Mouse (Mus musculus) liver, embryonic 15.5 days (tissue): ENCODE measurements around the gene Dido1. TPM values are rescaled to one million over a fixed set of nuclear protein-coding genes. Genes with fewer than 3 reads are reported as not detected.

Experiments used
- ATAC-seq: fragments of 200-750 bp; cut with Nextera tagmentation; 2 replicates; pipeline ENCODE4 v1.8.0; 2017; ENCODE audit warnings: moderate number of reproducible peaks, mild to moderate bottlenecking, moderate library complexity; ENCODE audit not compliant: insufficient read depth
- H3K27ac ChIP-seq: fragments of 300-500 bp; sonication (generic); replicated peaks from 2 replicates; pipeline ENCODE4 v1.5.1; 2015; ENCODE audit warnings: mild to moderate bottlenecking, inconsistent platforms
- H3K27me3 ChIP-seq: fragments of 300-500 bp; sonication (generic); 2 replicates; pipeline ENCODE4 v1.6.1; 2015; ENCODE audit warnings: mild to moderate bottlenecking, inconsistent platforms
- H3K36me3 ChIP-seq: fragments of 300-500 bp; sonication (generic); replicated peaks from 2 replicates; pipeline ENCODE4 v1.6.1; 2015; ENCODE audit warnings: moderate library complexity, mild to moderate bottlenecking, inconsistent platforms
- H3K4me1 ChIP-seq: fragments of 300-500 bp; sonication (generic); replicated peaks from 2 replicates; pipeline ENCODE4 v1.6.1; 2015; ENCODE audit warnings: inconsistent platforms
- H3K4me2 ChIP-seq: fragments of 300-500 bp; sonication (generic); 2 replicates; pipeline ENCODE4 v1.6.1; 2015; ENCODE audit warnings: moderate library complexity, mild to moderate bottlenecking, inconsistent platforms
- H3K4me3 ChIP-seq: fragments of 300-500 bp; sonication (generic); replicated peaks from 2 replicates; pipeline ENCODE4 v1.5.1; 2015; ENCODE audit warnings: mild to moderate bottlenecking, inconsistent platforms
- H3K9ac ChIP-seq: fragments of 300-500 bp; sonication (generic); 2 replicates; pipeline ENCODE4 v1.6.1; 2015; ENCODE audit warnings: moderate library complexity, mild to moderate bottlenecking, inconsistent platforms
- H3K9me3 ChIP-seq: fragments of 300-500 bp; sonication (generic); replicated peaks from 2 replicates; pipeline ENCODE4 v1.6.1; 2016; ENCODE audit warnings: inconsistent platforms
- WGBS: fragments of 180-500 bp; shearing (Covaris S2); methylation state at CpG from one replicate; pipeline ENCODE4 v1.1.7; 2015; ENCODE audit warnings: mixed read lengths; ENCODE audit not compliant: insufficient replicate concordance; 5-methylcytosine and 5-hydroxymethylcytosine counted together
- polyA plus RNA-seq: library from polyadenylated mRNA; unstranded; fragments of >200 nt; fragmentation: Nextera tagmentation; extraction: Ambion mirVana; gene quantifications from 2 replicates; pipeline ENCODE4 v1.2.1, GENCODE M21; 2015

Dido1 gene
- polyA plus RNA-seq: 11.7 and 13.1 TPM in 2 replicates

DNA sequence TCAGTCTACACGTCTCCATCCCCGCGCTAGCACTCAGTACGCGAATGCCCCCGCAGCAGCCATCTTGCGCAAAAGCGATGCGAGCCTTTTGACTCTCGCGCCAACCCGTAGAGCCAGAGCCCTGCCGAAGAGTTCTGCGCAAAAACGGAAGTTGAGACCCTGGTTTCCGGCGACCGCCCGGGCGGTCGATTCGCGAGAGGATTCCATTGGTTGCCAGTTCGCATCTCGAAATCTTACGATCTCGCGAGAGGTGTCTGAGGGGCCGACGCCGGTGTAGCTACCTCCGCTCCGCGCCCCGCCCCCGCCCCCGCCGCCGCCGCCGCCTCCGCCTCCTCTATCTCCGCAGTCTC is at the start of gene Dido1, which contains the start of gene Gid8:
Gene Dido1 (minus strand): TSS at position 77 of the 350 bp plus-strand sequence.
Gene Gid8 (plus strand): TSS at position 195 of the 350 bp plus-strand sequence.
- peak; percentile 80 for ATAC-seq
- no peaks in the 10 kb centered on the region for H3K27me3 ChIP-seq
- H3K9me3 ChIP-seq: no peaks in the 10 kb centered on the region
- peaks cover 62% of the 10 kb centered on the region for H3K4me1 ChIP-seq
- 2% methylated on average over 43 of the region's 43 CpGs for WGBS
- peaks cover 42% of the 10 kb centered on the region for H3K36me3 ChIP-seq
- H3K27ac ChIP-seq: peak within 1 kb of the TSS; percentile 98
- H3K4me2 ChIP-seq: peak within 1 kb of the TSS; percentile 79
- H3K9ac ChIP-seq: peak within 1 kb of the TSS; percentile 100
- peak within 1 kb of the TSS; percentile 99 for H3K4me3 ChIP-seq

DNA sequence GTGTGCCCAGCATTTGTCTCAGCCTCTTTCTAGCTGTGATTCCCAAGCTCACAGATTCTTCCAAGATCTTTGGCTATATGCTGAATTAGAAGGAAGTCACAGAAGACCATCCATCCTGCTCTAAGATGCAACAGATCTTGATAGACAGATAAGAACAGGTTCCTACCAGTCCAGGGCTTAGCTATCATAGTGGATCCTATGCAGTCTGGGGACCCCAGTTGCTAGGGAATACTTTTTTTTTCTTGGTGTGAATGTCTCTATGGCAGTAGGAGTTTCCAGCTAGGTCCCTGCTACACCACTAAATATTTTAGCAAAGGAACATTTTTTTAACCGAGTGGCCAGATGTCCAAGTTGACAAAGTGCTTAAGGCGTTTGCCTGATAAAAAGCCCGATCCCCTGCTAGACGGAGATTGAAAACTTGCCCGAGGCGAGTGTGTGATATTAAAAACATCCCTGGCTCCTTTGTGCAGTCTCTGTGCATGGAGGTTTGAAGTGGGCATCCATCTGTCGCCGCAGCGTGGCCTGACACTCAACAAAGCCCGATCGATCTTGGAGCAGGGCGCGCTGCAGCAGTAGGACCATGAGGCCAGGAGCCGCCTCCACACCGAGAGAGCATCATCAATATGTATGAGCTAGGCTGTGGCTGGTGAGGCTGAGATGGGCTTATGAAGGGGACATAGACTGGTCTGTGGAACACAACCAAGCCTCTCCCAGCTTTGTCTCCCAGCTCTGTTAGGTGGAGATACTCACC is 48.9 kb upstream of the Dido1 start:
- Histone ChIP-seq H3K36me3 (no peaks in the 10 kb centered on the region), H3K4me3 (no peak overlapping the region), H3K4me1 (no peaks in the 10 kb centered on the region), H3K27me3 (peaks cover 11% of the 10 kb centered on the region), H3K9ac (no peak overlapping the region), H3K4me2 (no peak overlapping the region), H3K27ac (no peak overlapping the region), H3K9me3 (no peaks in the 10 kb centered on the region)
- WGBS: 47% methylated on average over 15 of the region's 15 CpGs
- no peak for ATAC-seq

DNA sequence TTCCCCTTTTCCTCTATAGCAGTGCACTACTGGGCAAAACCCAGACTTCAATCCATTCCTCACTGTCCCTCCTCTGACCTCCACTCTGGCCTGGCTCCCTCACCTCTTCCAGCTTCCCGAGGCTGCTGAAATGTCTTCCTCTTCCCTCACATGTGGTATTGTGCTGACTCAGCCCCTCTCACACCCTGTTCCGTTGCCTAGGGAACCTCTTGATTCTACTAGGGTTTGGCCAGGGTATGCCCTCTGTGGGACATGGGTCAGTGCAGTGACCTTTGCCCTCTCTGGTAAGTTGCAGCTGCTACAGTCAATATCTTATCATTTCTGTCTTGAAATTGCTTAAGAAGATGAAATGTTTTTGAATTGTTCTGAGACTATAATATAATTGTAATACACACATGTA is 47.0 kb upstream of the Dido1 start:
- Histone ChIP-seq H3K27me3 (peaks cover 11% of the 10 kb centered on the region), H3K27ac (no peak overlapping the region), H3K36me3 (no peaks in the 10 kb centered on the region), H3K9ac (no peak overlapping the region), H3K4me2 (no peak overlapping the region), H3K9me3 (no peaks in the 10 kb centered on the region), H3K4me1 (no peaks in the 10 kb centered on the region), H3K4me3 (no peak overlapping the region)
- WGBS: 31% methylated on average over 2 of the region's 2 CpGs
- no peak for ATAC-seq

DNA sequence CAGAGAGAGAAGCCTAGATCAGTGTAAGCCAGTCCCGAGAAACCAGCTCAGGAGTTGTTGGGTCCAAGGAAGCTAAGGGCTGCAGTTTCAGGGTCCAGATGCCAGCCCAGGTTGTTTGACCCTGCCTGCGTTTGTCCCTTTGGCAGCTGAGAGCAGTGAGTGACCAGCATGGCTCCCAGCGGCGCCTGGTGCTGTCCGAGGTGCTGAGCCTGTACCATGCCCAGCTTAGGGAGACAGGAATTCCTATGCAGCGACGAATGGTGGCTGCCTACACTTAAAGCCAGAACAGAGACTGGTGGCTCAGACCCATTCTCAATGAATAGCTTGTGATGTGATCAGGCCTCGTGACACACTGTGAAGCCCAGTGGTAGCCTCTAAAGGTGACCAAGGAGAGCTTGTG is 46.1 kb upstream of the Dido1 start:
- no peaks in the 10 kb centered on the region for H3K9me3 ChIP-seq
- no peak overlapping the region for H3K9ac ChIP-seq
- no peaks in the 10 kb centered on the region for H3K4me1 ChIP-seq
- H3K27me3 ChIP-seq: peaks cover 11% of the 10 kb centered on the region
- no peak overlapping the region for H3K4me2 ChIP-seq
- H3K4me3 ChIP-seq: no peak overlapping the region
- H3K27ac ChIP-seq: no peak overlapping the region
- ATAC-seq: no peak
- WGBS: 4% methylated on average over 8 of the region's 8 CpGs
- H3K36me3 ChIP-seq: no peaks in the 10 kb centered on the region

DNA sequence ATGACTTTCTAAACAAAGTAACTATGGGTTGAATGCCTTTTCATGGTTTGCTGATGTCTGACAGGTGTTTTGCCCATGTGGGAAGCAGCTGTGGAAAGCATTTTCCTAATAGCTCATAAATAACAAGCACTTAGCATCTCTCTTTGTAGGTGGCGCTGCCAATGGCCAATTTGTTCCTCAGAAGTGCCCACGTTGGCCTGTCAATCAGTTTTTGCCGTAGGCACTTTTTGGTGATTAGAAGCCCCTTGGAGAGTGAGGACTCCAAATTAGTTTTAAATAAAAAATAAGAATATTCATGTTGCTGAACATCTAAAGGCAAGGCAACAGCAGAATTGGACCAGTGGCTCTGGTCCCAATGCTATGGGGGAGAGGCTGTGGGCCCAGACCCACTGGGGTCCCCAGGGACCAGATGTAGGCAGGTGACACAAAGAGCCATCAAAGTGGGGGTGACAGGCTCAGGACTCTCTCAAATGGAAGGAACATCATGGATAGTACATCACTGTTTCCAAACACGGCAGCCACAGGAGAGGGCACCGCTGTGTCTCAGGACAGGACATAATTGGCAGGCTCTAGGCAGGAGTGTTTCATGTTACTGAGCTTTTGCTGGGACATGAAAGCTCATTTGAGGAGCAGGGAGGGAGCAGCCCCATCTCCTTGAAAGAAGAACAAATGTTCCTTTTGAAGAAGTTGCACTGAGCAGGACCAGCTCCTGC is 45.3 kb upstream of the Dido1 start:
- no peaks in the 10 kb centered on the region for H3K4me1 ChIP-seq
- H3K27me3 ChIP-seq: peaks cover 11% of the 10 kb centered on the region
- no peak overlapping the region for H3K9ac ChIP-seq
- ATAC-seq: no peak
- H3K9me3 ChIP-seq: no peaks in the 10 kb centered on the region
- H3K4me2 ChIP-seq: no peak overlapping the region
- 69% methylated on average over 5 of the region's 5 CpGs for WGBS
- no peak overlapping the region for H3K4me3 ChIP-seq
- no peaks in the 10 kb centered on the region for H3K36me3 ChIP-seq
- H3K27ac ChIP-seq: no peak overlapping the region

DNA sequence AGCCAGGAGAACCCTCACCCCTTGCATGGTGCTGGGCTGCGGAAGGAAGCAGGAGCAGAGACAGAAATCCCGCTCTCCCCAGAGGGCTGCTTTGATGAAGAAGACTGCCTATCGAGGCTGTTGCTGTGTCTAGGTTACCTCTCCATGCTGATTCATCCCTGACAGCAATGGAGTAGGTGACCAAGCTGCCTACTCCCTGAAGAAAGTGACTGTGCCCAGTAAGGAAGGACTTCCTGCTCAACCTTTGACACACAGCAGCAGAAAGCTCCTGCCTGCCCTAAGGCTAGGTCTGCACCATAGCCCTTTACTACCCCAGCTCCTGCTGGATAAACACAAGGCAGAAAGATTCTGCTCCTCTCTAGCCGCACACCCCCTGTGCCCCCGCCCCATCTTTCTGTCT is 39.1 kb upstream of the Dido1 start:
- no peaks in the 10 kb centered on the region for H3K9me3 ChIP-seq
- no peaks in the 10 kb centered on the region for H3K36me3 ChIP-seq
- H3K4me2 ChIP-seq: no peak overlapping the region
- no peak overlapping the region for H3K4me3 ChIP-seq
- H3K27ac ChIP-seq: no peak overlapping the region
- H3K27me3 ChIP-seq: peaks cover 11% of the 10 kb centered on the region
- no peak overlapping the region for H3K9ac ChIP-seq
- no peak for ATAC-seq
- no peaks in the 10 kb centered on the region for H3K4me1 ChIP-seq
- 31% methylated on average over 5 of the region's 5 CpGs for WGBS

DNA sequence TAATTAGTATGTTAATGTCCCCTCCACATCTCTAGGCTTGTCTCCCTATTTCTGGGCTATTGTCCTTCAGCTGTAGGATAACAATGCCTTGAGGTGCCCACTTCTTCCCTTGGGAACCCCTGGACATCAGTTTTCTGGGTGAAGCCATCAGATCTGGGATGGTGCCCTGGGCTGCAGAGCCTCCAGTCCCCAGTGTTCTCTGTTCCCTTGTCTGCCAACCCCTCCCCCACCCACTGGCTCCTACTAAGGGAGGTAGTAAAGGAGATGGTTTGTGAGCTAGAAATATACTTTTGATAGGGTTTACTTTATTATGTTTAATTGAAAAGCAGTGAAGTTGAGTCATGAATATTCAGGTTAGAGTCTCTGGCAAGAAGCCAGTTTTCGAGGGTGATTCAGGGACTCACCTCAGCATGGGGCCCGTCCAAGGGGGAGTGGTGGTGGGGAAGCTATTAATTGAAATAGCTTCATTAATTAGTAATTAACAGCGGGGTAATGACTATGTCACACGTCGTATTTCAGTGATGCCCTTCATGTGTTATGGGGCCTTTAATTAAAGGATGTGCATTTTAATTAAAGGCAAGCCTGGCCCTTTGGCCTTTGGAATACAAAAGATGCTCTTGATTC is 36.9 kb upstream of the Dido1 start:
- no peaks in the 10 kb centered on the region for H3K4me1 ChIP-seq
- 38% methylated on average over 5 of the region's 5 CpGs for WGBS
- peaks cover 11% of the 10 kb centered on the region for H3K27me3 ChIP-seq
- H3K4me3 ChIP-seq: no peak overlapping the region
- ATAC-seq: no peak
- no peak overlapping the region for H3K27ac ChIP-seq
- H3K9ac ChIP-seq: no peak overlapping the region
- H3K9me3 ChIP-seq: no peaks in the 10 kb centered on the region
- no peak overlapping the region for H3K4me2 ChIP-seq
- no peaks in the 10 kb centered on the region for H3K36me3 ChIP-seq

DNA sequence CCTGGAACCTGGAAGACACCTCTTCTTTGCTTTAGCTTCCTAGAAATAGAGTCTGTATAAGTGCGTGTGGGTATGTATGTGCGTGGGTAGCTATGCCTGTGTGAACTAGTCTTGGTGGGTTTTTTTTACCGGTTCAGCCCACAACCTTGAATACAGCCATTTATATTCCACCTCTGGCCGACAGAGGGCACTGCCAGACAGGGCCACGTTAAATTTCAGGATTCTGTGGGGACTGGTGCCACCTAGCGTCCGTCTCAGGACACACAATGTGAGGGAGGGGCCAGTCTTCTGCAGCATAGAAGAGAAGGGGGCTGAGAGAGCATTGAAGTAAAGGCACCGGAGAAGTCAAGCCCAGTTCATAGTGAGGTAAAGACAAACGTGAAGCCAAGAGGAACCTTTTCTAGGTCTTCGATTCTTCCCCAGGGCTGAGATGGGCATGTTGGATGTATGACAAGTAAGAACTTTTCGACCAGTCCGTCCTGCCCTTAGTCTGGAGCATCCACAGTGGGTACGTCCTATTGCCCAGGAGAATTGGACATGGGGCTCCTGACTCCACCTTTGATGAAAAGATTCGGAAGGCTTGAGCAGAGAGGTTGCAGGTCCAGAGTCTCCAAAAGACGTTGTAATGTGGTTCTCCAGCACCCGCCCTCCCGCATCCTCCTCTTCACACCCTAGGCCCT is 35.6 kb upstream of the Dido1 start:
- no peak overlapping the region for H3K4me3 ChIP-seq

DNA sequence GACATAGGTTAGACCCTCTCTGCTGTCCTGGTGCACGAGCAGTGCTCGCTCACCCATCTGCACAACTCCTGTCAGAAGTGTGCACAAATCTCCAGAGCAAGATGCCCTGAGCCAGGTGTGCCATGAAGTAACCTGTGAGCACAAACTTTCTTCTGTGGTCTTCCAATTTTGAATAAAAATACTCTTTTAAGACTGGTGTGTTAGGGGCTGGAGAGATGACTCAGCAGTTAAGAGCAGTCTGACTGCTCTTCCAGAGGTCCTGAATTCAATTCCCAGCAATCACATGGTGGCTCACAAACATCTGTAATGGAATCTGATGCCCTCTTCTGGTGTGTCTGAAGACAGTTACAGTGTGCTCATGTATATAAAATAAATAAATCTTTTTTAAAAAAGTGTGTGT is 33.5 kb upstream of the Dido1 start:
- no peak overlapping the region for H3K4me3 ChIP-seq
- no peak overlapping the region for H3K27ac ChIP-seq
- no peaks in the 10 kb centered on the region for H3K9me3 ChIP-seq
- no peak overlapping the region for H3K9ac ChIP-seq
- 0 out of 2 replicates have a peak, but pooled peaks cover 8% of the 10 kb centered on the region for H3K27me3 ChIP-seq
- H3K4me1 ChIP-seq: no peaks in the 10 kb centered on the region
- 69% methylated on average over 2 of the region's 2 CpGs for WGBS
- ATAC-seq: no peak
- no peaks in the 10 kb centered on the region for H3K36me3 ChIP-seq
- no peak overlapping the region for H3K4me2 ChIP-seq

More for the DNA sequence above, 35.6 kb upstream of the Dido1 start:
- Histone ChIP-seq H3K27me3 (peaks cover 11% of the 10 kb centered on the region), H3K4me1 (no peaks in the 10 kb centered on the region), H3K27ac (no peak overlapping the region), H3K4me2 (no peak overlapping the region), H3K9ac (no peak overlapping the region), H3K9me3 (no peaks in the 10 kb centered on the region), H3K36me3 (no peaks in the 10 kb centered on the region)
- WGBS: 30% methylated on average over 17 of the region's 17 CpGs
- peak; percentile 69 for ATAC-seq

DNA sequence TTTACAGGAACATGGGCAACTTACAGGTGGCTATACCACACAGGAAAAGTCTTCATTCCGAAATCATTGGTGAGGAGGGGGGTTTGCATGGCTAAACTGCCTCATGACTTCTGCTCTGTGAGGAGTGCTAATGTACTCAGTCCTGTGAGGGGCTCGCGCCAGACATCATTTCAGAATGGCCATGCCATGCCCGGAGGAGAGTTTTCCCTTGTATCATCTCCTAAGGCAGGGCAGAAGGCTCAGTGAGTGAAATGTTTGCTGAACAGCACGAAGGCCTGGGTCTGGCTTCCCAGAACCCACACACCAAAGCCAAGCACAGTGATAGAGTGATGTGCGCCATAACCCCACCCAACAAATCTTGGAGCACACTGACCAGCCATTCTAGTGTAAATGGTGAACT is 33.0 kb upstream of the Dido1 start:
- no peaks in the 10 kb centered on the region for H3K4me1 ChIP-seq
- no peak overlapping the region for H3K9ac ChIP-seq
- WGBS: 74% methylated on average over 6 of the region's 6 CpGs
- H3K36me3 ChIP-seq: no peaks in the 10 kb centered on the region
- H3K4me3 ChIP-seq: no peak overlapping the region
- H3K27ac ChIP-seq: no peak overlapping the region
- H3K4me2 ChIP-seq: no peak overlapping the region
- no peaks in the 10 kb centered on the region for H3K9me3 ChIP-seq
- ATAC-seq: no peak
- 0 out of 2 replicates have a peak, but pooled peaks cover 8% of the 10 kb centered on the region for H3K27me3 ChIP-seq

DNA sequence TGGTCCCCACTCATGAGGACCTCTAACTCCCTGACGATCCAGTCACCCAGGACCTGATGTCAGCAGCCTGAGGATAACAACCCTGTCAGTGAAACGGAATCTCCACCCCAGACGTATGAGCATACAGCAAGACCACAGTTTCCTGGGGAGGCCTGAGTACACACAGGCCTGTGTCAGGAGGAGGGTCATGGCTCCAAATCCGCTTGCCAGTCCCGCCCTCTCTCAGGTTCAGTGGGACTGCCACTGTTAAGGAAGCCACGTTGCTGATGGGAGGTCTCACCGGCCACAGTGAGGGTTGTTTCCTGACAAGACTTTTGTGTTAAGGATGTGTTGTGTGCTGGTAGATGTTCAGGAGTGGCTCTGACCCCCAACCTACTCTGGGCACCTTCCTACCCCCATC is 31.6 kb upstream of the Dido1 start:
- no peak for ATAC-seq
- no peaks in the 10 kb centered on the region for H3K36me3 ChIP-seq
- no peaks in the 10 kb centered on the region for H3K4me1 ChIP-seq
- H3K9me3 ChIP-seq: no peaks in the 10 kb centered on the region
- H3K9ac ChIP-seq: no peak overlapping the region
- H3K27me3 ChIP-seq: no peaks in the 10 kb centered on the region
- 40% methylated on average over 7 of the region's 7 CpGs for WGBS
- H3K4me3 ChIP-seq: no peak overlapping the region
- H3K4me2 ChIP-seq: no peak overlapping the region
- H3K27ac ChIP-seq: no peak overlapping the region
